Mouse (Mus musculus) ZHBTc4 (cell line): ENCODE measurements around the gene Arrdc5.
"Not testable (repeated sequence)": the region's sequence is repeated elsewhere in the genome, so short reads cannot be mapped to it uniquely, and the experiment has no call there.

Source experiments
- DNase-seq: peaks from one replicate; pipeline ENCODE4 v3.0.0-alpha.2; 2011; ENCODE audit warnings: low read depth, low spot score

Arrdc5 gene

DNA sequence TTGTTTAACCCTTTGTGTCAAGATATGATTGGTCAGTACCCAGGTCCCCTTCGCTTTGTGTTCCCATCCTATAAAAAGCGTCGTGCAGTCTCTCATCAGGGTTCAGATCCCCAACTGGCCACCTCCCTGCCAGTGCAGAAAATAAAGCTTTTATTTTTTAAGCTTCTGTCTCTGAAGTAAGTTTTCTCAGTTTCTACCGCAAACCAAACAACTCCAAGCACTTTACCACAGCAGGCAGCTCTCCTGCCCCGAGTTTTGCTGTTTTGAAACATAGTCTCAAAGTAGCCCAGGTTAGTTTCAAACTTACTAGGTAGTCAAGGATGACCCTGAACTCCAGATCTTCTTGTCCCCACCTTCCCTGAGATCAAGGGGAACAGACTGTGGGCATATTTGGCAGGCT lies 21.7 kb downstream of the Arrdc5 start:
- no peak for DNase-seq

GRCm38 (mm10) chr17:56277567-56277893 lies 22.6 kb downstream of the Arrdc5 start:
- DNase-seq: no peak

GRCm38 (mm10) chr17:56276643-56277566 lies 23.2 kb downstream of the Arrdc5 start, which contains the start of gene Ticam1:
Gene Ticam1, minus strand, starts transcription at chr17:56276786.
- DNase-seq: peak; percentile 97

- DNase-seq: peak; percentile 29
Measured at GRCm38 (mm10) chr17:56275842-56276480, 24.1 kb downstream of the Arrdc5 start.

GRCm38 (mm10) chr17:56273986-56274385 lies 26.1 kb downstream of the Arrdc5 start:
- no peak for DNase-seq

GRCm38 (mm10) chr17:56273482-56273881 lies 26.6 kb downstream of the Arrdc5 start:
- no peak for DNase-seq

GRCm38 (mm10) chr17:56272644-56273043 lies 27.4 kb downstream of the Arrdc5 start:
- no peak for DNase-seq

- no peak for DNase-seq
Measured at GRCm38 (mm10) chr17:56271609-56272253, 28.4 kb downstream of the Arrdc5 start.

- DNase-seq: no peak
Measured at GRCm38 (mm10) chr17:56269741-56270140, 30.3 kb downstream of the Arrdc5 start.

- peak; percentile 80 for DNase-seq
Measured at GRCm38 (mm10) chr17:56269153-56269630, 30.9 kb downstream of the Arrdc5 start.

DNA sequence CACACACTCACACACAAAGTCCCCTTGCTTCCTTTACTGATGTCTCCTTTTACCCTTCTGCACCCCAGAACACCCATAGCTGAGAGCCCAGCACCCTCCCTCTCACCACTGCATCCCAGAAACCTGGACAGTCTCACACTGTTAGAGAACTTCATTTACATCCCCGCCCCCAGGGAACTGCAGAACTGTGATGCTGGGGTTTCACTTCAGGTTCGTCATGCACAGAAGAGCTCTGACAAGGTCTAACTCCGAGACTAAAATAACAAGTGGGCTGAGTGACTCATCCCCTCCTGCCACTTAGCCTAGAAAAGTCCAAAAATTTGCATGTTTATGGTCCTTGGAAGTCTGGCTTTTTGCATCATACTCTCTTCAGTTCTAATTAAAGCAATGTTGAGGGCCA lies 33.8 kb downstream of the Arrdc5 start:
- DNase-seq: no peak

DNA sequence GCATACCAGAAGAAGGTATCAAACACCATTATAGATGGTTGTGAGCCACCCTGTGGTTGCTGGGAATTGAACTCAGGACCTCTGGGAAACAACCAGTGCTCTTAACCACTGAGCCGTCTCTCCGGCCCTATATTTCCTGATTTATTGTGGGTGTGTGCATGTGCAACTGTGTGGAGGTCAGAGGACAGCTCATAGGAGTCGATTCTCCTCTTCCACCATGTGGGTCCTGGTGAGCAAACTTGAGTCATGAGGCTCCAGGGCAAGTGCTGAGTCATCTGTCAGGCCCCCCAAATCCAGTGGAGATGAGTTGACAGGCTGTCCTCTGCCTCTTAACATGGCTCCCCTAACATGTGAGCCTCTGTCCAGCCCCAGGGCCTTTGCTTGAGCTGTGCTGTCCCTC lies 34.2 kb downstream of the Arrdc5 start:
- no peak for DNase-seq

DNA sequence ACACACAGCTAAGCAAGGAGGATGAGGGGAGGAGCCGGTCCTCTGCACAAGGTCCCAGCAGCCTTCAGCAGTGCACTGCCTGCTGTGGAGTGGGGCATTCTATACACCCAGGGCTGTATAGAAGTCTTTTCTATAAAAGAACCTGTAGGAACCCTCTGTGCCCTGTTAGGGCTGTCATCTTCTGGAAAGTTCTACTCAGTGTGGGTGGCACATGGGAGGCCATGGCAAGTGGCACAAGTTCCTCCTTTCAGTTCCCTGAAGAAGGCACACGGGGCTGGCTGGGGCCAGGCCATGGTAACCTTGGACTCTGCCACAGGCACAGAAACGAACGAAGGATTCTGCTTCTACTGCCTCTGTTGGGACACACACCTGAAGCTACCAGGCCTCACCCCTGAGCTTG lies 35.1 kb downstream of the Arrdc5 start:
- DNase-seq: no peak

DNA sequence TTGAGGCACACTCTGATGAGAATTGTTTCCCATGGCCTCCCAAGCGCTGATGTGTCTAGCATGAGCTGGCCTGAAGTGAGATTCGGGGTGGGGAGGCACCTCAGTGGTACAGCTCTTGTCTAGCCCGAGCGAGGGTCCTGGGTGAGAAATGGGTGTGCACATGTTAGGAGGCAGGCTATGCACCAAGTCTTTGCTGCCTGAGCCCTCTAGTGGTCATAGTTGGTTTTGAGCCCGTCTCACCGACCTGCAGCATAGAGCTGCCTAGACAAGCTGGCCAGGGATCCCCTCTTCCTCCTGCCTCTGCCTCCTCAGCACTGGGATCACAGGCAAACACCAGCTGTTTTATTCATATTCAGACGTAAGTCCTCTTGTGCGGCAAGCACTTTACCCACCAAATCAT lies 36.1 kb downstream of the Arrdc5 start:
- peak; percentile 93 for DNase-seq

- DNase-seq: no peak
Measured at GRCm38 (mm10) chr17:56262645-56263094, 37.4 kb downstream of the Arrdc5 start.

DNA sequence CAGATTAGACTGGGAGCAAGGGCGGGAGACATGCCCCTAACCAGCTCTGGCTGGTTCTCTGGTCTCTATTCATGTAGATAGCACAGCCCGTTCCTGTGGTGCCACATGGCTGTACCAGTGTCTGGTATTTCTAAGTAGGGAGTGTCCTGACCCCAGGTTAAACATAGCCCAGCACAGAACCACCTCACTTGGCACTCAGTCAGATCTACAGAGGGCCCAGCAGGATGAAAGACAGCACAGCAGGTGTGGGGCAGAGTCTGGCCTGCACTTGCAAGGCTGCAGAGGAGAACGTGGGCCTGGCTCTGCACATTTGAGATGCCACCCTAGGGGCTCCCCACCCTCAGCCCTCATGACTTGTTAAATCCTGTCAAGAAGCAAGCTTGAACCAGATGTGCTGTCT lies 38.9 kb downstream of the Arrdc5 start:
- peak; percentile 51 for DNase-seq

GRCm38 (mm10) chr17:56259301-56260037 lies 40.6 kb downstream of the Arrdc5 start:
- DNase-seq: no peak

DNA sequence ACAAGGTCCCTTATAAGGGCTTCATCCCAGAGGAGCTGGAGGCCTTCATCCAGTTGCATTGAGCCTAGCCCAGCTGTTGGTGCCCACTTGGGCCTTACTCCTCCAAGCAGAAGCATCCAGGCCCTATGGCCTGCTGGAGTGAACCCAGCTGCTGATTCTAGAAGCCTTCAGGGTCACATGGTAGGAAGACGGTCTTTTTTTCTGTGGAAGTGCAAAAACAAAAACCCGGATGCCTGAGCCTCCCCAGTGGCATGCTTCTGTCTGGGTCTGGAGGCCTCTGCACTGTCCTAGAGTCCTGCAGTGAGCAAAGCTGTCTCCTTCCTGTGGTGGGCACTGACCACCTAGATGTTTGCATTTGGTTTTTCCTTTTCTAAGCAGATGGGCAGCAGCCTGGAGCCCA lies 41.3 kb downstream of the Arrdc5 start:
- not testable (repeated sequence) for DNase-seq

DNA sequence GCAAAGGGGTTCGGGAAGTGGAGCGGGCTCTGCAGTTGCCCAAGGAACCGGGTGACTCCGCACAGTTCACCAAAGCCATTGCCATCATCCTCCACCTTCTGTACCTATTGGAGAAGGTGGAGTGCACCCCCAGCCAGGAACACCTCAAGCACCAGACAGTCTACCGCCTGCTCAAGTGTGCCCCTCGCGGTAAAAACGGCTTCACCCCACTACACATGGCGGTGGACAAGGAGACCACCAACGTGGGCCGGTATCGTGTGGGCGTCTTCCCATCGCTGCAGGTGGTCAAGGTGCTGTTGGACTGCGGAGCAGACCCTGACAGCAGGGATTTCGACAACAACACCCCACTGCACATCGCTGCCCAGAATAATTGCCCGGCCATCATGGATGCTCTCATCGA lies 41.8 kb downstream of the Arrdc5 start:
- DNase-seq: not testable (repeated sequence)

GRCm38 (mm10) chr17:56257181-56257894 lies 42.7 kb downstream of the Arrdc5 start:
- DNase-seq: peak; percentile 33
